Mouse (Mus musculus) intestine, embryonic 16.5 days (tissue): Measurements from ENCODE around the gene Gm11172. TPM values are rescaled to one million over a fixed set of nuclear protein-coding genes. Genes with fewer than 3 reads are reported as not detected.

Source experiments
- ATAC-seq: fragments of 200-750 bp; cut with Nextera tagmentation; 2 replicates; pipeline ENCODE4 v1.8.0; 2017; ENCODE audit warnings: moderate TSS enrichment, moderate library complexity
- H3K27ac ChIP-seq: fragments of 300-500 bp; sonication (generic); 2 replicates; pipeline ENCODE4 v1.5.1; 2014; ENCODE audit warnings: mild to moderate bottlenecking, low read length
- H3K27me3 ChIP-seq: fragments of 300-500 bp; sonication (generic); replicated peaks from 2 replicates; pipeline ENCODE4 v1.6.1; 2014; ENCODE audit warnings: low read length, control low read depth, mixed read lengths; ENCODE audit not compliant: control insufficient read depth, insufficient read depth
- H3K36me3 ChIP-seq: fragments of 300-500 bp; sonication (generic); 2 replicates; pipeline ENCODE4 v1.6.1; 2014; ENCODE audit warnings: low read length, control low read depth; ENCODE audit not compliant: control insufficient read depth, insufficient read depth
- H3K4me1 ChIP-seq: fragments of 300-500 bp; sonication (generic); 2 replicates; pipeline ENCODE4 v1.6.1; 2014; ENCODE audit warnings: low read length, control low read depth, mixed read lengths; ENCODE audit not compliant: control insufficient read depth, insufficient read depth
- H3K4me2 ChIP-seq: fragments of 300-500 bp; sonication (generic); 2 replicates; pipeline ENCODE4 v1.6.1; 2014; ENCODE audit warnings: low read depth, low read length, control low read depth
- H3K4me3 ChIP-seq: fragments of 300-500 bp; sonication (generic); 2 replicates; pipeline ENCODE4 v1.5.1; 2014; ENCODE audit warnings: mild to moderate bottlenecking, low read length
- H3K9ac ChIP-seq: fragments of 300-500 bp; sonication (generic); 2 replicates; pipeline ENCODE4 v1.6.1; 2014; ENCODE audit warnings: low read depth, low read length
- H3K9me3 ChIP-seq: fragments of 300-500 bp; sonication (generic); 2 replicates; pipeline ENCODE4 v1.6.1; 2016; ENCODE audit warnings: low read length, control low read depth; ENCODE audit not compliant: control insufficient read depth
- WGBS: fragments of 180-500 bp; shearing (Covaris S2); extraction: QIAGEN DNeasy Blood & Tissue Kit; methylation state at CpG from one replicate; pipeline ENCODE4 v1.1.7; 2014; 5-methylcytosine and 5-hydroxymethylcytosine counted together
- polyA plus RNA-seq: library from polyadenylated mRNA; unstranded; fragments of >200 nt; fragmentation: Nextera tagmentation; extraction: Ambion mirVana; gene quantifications from 2 replicates; pipeline ENCODE4 v1.2.1, GENCODE M21; 2015

The Gm11172 gene
- polyA plus RNA-seq, 1 experiment from 2014 or later, result not detected

DNA sequence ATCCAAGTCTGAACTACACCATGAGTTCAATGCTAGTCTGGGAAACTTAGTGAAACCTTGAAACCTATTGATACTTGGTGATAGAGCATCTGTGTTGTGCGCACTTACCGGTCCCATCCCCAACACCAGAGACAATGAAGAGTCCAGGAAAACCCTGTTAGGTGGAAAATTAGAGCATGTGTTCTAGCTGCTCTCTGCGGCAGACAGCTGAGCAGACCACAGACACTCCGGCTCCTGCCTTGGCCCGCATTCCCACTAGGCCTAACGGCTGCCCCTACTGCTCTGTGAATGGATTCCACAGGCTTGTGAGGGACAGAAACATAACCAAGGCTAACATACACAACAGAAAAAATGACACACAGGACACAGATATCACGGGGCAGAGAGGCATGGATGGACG is 39.2 kb upstream of the Gm11172 start:
- no peaks in the 10 kb centered on the region for H3K9me3 ChIP-seq
- H3K27ac ChIP-seq, result no peak overlapping the region
- WGBS, result 82% methylated on average over 8 of the region's 8 CpGs
- H3K27me3 ChIP-seq, result no peaks in the 10 kb centered on the region
- H3K4me2 ChIP-seq, result no peak overlapping the region
- peaks cover 5% of the 10 kb centered on the region; the same call in 1 of the 2 replicates for H3K4me1 ChIP-seq
- H3K4me3 ChIP-seq, result no peak overlapping the region
- no peak for ATAC-seq
- H3K36me3 ChIP-seq, result no peaks in the 10 kb centered on the region
- H3K9ac ChIP-seq, result no peak overlapping the region

DNA sequence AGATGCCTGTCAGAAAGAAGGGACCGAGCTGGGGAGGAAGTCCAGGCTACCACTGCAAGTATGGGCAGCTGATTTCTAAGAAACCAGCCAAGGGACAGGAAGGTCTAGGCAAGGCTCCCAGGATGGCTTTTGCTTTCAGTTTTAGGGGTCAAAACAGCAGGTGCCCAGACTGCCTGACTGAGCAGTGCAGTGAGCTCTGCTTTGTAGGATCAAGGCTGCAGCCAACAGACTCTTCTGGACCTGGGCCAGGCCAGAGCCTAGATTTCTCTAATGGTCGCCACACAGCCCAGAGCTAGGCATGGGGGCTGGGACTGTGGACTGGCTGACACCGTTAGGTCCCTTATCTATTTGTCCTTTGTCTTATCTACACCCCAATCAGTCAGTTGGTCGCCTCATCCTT is 38.0 kb upstream of the Gm11172 start:
- H3K4me2 ChIP-seq, result no peak overlapping the region
- H3K4me1 ChIP-seq, result peaks cover 2% of the 10 kb centered on the region; the same call in 1 of the 2 replicates
- H3K9ac ChIP-seq, result no peak overlapping the region
- no peaks in the 10 kb centered on the region for H3K36me3 ChIP-seq
- H3K4me3 ChIP-seq, result no peak overlapping the region
- no peak for ATAC-seq
- WGBS, result 57% methylated on average over 4 of the region's 4 CpGs
- H3K27me3 ChIP-seq, result no peaks in the 10 kb centered on the region
- no peaks in the 10 kb centered on the region for H3K9me3 ChIP-seq
- H3K27ac ChIP-seq, result no peak overlapping the region

DNA sequence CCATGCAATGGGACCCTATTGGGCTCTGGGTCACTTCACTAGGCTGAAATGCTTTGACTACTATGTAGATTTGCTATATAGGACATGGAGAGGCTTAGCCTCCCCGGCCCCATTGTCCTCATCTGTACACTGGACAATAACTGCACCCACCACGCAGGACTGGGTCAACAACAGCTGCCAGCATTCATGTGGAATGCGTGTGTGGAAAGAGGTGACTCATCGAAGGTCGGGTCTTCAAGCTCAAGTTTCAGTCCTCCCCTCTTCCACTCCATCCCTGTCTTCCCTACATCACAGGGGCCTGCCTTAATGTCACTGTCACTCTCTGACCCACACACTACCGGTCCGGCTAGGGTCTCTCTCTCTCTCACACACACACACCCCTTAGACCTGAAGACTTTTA is 36.4 kb upstream of the Gm11172 start:
- Histone ChIP-seq H3K9me3 (no peaks in the 10 kb centered on the region), H3K27me3 (no peaks in the 10 kb centered on the region), H3K4me3 (no peak overlapping the region), H3K9ac (no peak overlapping the region), H3K4me2 (no peak overlapping the region), H3K4me1 (no peaks in the 10 kb centered on the region), H3K27ac (no peak overlapping the region), H3K36me3 (no peaks in the 10 kb centered on the region)
- no peak for ATAC-seq
- WGBS, result 55% methylated on average over 7 of the region's 7 CpGs

DNA sequence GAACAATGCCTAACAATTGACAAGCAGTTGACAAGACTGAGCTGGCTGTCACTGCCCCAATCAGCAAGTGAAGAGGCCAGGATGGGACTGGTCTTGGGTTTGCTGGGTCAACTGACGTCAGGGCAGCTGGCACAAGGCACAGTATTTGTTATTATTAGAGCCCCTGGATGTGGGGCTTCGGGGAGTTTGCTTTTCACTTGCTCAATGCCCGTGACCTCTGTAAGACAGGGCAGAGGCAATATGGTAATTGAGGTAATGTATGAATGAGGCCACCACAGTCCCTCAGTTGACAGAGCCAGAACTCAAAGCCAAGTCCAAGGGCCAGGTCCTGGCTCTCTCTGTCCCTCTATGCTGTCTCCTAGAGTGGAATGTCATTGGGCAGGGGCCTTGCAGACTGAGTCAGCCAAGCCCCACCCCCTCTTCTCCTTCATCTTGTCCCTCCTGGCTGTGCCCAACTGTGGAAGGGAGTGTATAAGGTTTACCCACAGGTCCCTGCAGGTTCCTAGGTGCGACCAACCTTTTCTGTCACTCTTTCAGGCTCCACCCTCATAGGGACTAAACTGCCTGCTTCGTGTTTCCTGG is 35.0 kb upstream of the Gm11172 start:
- Histone ChIP-seq H3K36me3 (0 out of 2 replicates have a peak, but pooled peaks cover 2% of the 10 kb centered on the region), H3K4me3 (no peak overlapping the region)

DNA sequence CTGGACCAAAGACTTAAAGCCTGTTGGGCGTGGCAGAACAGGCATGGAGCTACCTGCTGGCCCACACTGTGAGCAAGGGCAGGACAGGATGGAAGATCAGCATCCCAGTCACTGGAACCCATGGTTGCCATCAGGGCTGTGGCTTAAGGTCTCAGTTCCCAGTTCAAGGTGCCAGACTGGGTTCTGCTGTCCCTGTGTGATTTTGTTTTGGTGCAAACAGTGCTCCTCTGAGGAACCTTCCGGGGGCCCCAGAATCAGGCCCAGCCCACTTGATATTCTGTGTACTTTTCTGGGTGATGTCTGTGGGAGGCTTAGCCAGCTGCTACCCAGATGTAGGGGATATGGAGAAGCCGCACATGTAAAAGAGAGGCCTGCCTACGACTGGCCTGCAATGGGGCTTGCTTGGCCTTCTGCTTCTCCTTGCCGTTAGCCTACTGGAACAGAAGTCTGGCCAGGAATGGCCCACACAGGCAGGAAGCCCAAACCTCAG is 32.0 kb upstream of the Gm11172 start:
- ATAC-seq, result no peak
- no peak overlapping the region for H3K4me3 ChIP-seq
- WGBS, result 65% methylated on average over 5 of the region's 5 CpGs
- H3K27me3 ChIP-seq, result no peaks in the 10 kb centered on the region
- H3K4me1 ChIP-seq, result peaks cover 14% of the 10 kb centered on the region
- H3K36me3 ChIP-seq, result 0 out of 2 replicates have a peak, but pooled peaks cover 2% of the 10 kb centered on the region
- H3K9ac ChIP-seq, result no peak overlapping the region
- no peak overlapping the region for H3K27ac ChIP-seq
- H3K4me2 ChIP-seq, result no peak overlapping the region
- H3K9me3 ChIP-seq, result no peaks in the 10 kb centered on the region

More for the DNA sequence above, 35.0 kb upstream of the Gm11172 start:
- ATAC-seq, result no peak
- H3K27me3 ChIP-seq, result no peaks in the 10 kb centered on the region
- H3K9ac ChIP-seq, result no peak overlapping the region
- peaks cover 5% of the 10 kb centered on the region for H3K4me1 ChIP-seq
- H3K9me3 ChIP-seq, result no peaks in the 10 kb centered on the region
- H3K4me2 ChIP-seq, result no peak overlapping the region
- H3K27ac ChIP-seq, result no peak overlapping the region
- WGBS, result 71% methylated on average over 5 of the region's 5 CpGs

DNA sequence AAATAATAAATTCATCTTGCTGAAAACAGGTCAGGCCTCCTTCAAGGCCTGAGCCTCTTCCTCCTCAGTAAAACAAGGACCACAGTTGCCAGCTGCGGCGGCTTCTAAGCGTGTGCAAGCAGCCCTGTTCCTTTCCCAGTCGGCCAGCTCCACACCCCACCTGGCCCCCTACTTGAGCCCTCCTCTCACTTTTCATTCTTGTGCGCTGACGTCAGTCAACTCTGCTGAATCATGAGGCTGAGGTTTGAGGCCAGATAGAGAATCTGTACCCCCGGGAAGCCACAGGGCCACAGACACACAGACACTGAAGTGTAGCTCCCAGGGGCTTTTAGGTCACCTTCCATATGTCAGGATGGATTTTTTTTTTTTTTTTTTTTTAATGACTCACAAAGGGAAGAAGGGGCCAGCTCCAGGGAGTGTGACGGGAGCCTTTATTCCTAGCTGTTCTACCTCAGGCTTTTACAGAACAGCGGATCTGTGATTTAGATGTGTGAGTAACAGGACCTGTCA is 30.8 kb upstream of the Gm11172 start:
- WGBS, result 55% methylated on average over 9 of the region's 9 CpGs
- H3K27ac ChIP-seq, result no peak overlapping the region
- H3K36me3 ChIP-seq, result 0 out of 2 replicates have a peak, but pooled peaks cover 2% of the 10 kb centered on the region
- no peak overlapping the region for H3K9ac ChIP-seq
- peaks cover 19% of the 10 kb centered on the region for H3K4me1 ChIP-seq
- no peak for ATAC-seq
- no peak overlapping the region for H3K4me2 ChIP-seq
- no peaks in the 10 kb centered on the region for H3K9me3 ChIP-seq
- no peak overlapping the region for H3K4me3 ChIP-seq
- no peaks in the 10 kb centered on the region for H3K27me3 ChIP-seq

DNA sequence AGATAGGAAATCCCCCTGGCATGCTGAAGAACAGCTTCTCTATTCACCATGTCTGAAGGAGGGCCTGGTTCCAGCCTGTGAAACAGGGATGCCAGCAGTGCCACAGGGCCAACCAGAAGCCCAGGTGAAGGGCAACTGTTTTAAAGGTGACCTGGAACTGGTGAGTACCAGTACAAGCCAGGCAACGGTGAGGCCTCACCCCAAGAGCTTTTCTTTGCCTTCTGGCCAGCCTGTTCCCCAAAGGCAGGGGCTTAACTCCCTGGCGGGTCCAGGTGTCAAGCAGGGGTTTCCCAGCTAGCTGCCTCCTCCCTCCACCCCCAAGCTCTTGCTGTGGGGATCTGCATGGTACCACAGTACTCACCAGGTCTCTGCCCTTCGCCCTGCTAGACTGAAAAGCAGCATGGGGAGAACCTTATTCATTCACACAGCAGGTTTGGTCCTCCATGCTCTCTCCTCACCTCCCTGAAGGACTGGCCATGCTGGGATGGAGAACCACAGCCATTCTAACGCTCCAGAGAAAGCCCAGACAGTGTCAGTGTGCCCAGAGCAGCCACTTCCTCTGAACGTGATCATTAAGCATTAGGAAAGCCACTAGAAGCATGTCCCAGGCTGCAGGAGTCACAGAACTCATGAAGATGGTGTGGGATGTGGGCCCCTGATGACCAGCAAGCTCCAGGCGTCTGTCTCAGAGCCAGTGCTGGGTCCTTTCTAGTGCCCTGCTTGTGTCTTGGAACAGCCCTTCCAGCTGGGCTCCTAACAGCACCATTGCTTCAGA is 30.2 kb upstream of the Gm11172 start:
- Histone ChIP-seq H3K9me3 (no peaks in the 10 kb centered on the region), H3K4me3 (peak overlapping the region; percentile 17; the same call in 1 of the 2 replicates), H3K4me1 (peaks cover 19% of the 10 kb centered on the region), H3K27ac (no peak overlapping the region), H3K27me3 (no peaks in the 10 kb centered on the region), H3K9ac (peak overlapping the region; percentile 40; the same call in 1 of the 2 replicates), H3K36me3 (0 out of 2 replicates have a peak, but pooled peaks cover 2% of the 10 kb centered on the region), H3K4me2 (peak overlapping the region; percentile 97)
- WGBS, result 63% methylated on average over 6 of the region's 6 CpGs
- no peak for ATAC-seq

DNA sequence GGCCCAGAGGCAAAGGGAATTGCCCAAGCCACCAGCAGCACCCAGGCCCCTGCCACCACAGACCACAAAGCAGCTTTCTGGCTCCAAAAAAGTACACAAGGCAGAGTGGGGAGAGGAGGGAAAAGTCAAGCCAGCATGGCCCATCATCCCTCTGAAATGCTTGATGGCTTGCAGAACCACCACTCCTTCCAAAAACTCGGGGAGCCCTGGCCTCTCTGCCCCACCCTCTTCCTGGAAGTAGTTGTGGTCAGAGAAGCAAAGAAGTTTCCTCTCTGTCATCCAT is 29.6 kb upstream of the Gm11172 start:
- no peaks in the 10 kb centered on the region for H3K9me3 ChIP-seq
- ATAC-seq, result no peak
- H3K9ac ChIP-seq, result peak overlapping the region; percentile 17; the same call in 1 of the 2 replicates
- no peaks in the 10 kb centered on the region for H3K27me3 ChIP-seq
- 0% methylated on average over 1 of the region's 1 CpGs for WGBS
- no peak overlapping the region for H3K27ac ChIP-seq
- peak overlapping the region; percentile 97; the same call in 1 of the 2 replicates for H3K4me2 ChIP-seq
- 0 out of 2 replicates have a peak, but pooled peaks cover 2% of the 10 kb centered on the region for H3K36me3 ChIP-seq
- peaks cover 19% of the 10 kb centered on the region for H3K4me1 ChIP-seq
- peak overlapping the region; percentile 17 for H3K4me3 ChIP-seq

DNA sequence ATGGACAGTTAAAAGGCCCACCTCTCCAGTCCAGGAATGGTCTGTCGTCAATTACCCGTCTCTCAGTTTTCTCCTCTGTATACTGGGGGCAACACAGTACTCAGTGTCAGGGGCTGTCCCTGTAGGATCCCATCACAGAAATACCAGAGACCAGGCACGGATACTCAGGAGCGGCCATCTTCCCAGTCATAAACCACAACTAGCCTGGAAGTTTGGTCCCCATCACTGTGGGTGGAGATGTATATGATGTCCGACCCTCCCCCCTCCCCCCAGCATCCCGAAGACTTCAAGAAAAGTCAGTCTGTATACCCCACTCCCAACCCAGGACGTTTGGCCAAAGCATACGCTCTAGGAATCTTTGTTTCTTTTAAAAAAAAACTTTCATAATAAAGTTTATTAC is 29.3 kb upstream of the Gm11172 start:
- WGBS, result 58% methylated on average over 8 of the region's 8 CpGs
- H3K27ac ChIP-seq, result no peak overlapping the region
- peak overlapping the region; percentile 97 for H3K4me2 ChIP-seq
- H3K4me1 ChIP-seq, result peaks cover 19% of the 10 kb centered on the region
- no peaks in the 10 kb centered on the region for H3K9me3 ChIP-seq
- H3K9ac ChIP-seq, result peak overlapping the region; percentile 17; the same call in 1 of the 2 replicates
- no peak for ATAC-seq
- 0 out of 2 replicates have a peak, but pooled peaks cover 2% of the 10 kb centered on the region for H3K36me3 ChIP-seq
- H3K4me3 ChIP-seq, result peak overlapping the region; percentile 17
- no peaks in the 10 kb centered on the region for H3K27me3 ChIP-seq
